Mouse (Mus musculus): ENCODE data around the gene Spen.
"Not testable (repeated sequence)": the region's sequence is repeated elsewhere in the genome, so short reads cannot be mapped to it uniquely, and the experiment has no call there.

Gene Spen

GRCm38 (mm10) chr4:141559131-141559897, 20.9 kb upstream of the Spen start:
- DNase-seq (ENCODE audit: low spot score in 2 of 2), result peak; percentile 78

DNA sequence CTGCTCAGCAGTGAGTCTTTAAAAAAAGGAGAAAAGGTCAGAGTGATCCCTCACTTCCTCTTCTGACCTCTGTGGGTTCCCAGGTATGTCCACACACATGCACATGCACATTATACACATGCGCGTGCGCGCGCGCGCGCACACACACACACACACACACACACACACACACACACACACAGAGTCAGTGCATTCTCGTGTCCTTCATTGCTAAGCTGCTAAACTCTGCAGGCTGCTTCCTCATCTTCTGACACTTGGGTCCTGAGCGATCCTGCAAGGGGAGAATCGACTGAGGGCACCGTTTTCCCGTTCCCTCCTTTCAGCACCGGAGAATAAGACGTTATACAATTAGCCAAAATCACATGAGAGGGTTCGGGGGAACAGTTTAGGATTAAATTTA, 20.3 kb upstream of the Spen start:
- DNase-seq (ENCODE audit: low spot score in 2 of 2), result peak; percentile 19 to 36

- not testable (repeated sequence) for DNase-seq (ENCODE audit: low spot score in 2 of 2)
These were observed 17.8 kb upstream of the Spen start for GRCm38 (mm10) chr4:141556163-141556562.

GRCm38 (mm10) chr4:141554255-141554865, 16.0 kb upstream of the Spen start:
- DNase-seq (ENCODE audit: low spot score in 2 of 2), result not testable (repeated sequence)

GRCm38 (mm10) chr4:141552484-141552883, 14.1 kb upstream of the Spen start:
- no peak for DNase-seq (ENCODE audit: low spot score in 2 of 2)

DNA sequence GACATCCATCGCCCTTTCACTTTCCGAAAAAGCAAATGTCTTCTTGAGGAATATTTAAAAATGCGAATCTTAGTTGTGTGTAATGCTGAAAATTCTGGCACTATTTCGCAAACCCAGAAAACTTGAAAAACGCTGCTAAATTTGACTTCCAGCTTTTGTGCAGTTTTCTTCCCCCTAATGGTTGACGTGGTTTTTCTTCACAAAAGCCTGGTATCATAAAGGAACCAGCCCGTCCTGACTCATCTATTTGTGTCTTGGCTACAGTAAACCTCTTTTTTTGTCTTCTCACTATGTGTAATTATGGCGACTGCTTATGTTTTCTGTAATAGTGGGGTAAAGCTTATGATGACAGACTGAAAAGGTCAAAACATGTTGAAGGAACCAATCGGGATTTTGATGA, 8.9 kb upstream of the Spen start:
- no peak for DNase-seq (ENCODE audit: low spot score in 2 of 2)

DNA sequence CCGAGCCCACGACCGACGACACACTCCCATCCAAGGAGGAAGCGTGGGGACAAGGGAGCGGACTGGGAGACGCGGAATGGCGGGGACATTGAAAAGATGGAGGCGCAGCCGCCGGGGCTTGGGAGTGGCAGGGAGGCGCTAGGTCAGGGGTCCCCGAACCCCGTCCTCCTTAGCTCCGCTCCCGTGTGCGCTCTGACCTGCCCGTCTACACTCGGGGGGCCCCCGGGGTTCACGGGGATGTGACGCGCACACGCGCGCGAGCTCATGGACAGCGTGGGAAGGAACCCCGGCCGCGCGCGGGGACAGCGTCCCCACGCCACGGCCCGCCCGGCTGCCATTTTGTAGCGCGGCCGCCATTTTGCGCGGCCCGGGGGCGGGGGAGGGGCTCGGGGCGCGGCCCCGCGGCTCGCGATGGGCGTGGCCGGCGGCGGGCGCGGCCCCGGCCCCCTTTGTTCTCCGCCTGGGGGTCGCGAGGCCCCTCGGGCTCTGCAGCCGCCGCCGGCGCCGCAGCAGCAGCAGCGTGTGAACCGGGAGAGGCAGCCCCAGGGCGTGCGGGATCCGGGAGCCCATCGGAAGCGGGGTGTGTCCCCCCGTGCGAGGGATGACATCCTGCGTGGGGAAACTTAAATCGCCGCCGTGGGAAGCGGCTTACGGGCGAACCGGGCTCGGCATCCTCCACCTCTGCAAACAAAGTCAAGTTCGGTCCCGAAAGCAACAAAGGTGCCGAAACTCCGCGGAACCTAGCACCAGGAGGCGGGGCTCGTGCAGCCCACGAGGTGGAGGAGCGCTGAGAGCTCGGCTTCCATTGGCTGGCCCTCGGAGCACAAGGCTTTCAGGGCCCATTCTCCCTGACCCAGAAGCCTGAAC, 8.2 kb upstream of the Spen start:
- peak; percentile 79 to 84 for DNase-seq (ENCODE audit: low spot score in 2 of 2)

DNA sequence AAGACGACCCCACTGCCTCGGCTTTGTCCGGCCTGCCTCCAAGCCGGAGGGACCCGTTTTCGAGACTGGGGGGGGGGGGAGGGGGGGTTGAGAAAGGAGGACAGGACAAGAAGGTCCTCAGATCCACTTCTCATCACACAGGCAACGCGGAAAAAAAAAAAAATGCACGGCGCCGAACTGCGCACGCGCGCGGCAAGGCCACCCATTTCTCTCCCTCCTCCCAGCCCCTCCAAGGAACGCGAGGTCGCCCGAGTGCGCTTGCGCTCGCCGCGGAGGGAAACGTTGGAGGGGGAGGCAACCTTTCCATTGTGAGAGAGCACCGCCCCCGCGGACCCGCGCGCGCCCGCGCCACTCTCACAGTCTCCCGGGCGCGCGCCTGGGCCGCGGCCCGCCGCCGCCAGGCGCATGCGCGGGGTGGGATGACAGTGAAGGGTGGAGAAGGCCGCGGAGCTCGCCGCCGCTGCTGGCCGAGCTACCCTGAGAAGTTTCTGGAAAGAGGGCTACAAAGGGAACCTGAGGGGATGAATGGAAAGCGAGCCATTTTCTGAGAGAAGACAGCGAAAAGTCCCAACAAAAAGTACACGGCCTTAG, 7.4 kb upstream of the Spen start:
- peak; percentile 100 for DNase-seq (ENCODE audit: low spot score in 2 of 2)

DNA sequence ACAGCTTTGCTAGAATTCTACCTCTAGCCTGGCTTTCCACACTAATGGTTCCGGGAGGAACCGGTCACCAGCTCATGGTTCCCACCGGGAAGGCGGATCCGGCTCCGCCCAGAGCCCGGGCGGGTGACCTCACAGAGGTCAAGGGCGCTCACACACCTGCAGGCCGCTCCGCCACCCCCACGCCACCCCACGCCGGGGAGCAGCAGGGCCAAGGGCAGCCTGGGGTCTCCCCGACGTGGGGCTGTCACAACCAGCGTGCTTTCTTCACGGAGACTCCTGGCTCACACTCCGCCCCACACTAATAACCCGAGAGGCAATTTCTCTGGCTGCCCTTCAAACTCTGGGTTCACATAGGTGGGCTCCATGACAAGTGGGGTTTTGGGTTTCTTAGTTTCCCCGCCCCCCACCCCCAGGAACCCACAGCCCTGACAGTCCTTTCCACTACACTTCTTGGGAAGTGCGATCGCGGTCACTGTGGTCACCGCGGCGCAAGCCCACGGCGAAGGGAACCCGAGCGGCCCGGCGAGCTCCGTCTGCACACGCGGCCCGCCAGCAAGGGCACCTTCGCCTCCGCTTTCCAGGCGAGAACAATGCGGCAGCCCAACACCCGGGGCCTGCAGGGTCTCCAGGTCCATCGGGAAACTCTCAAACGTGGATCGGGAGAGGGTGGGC, 6.8 kb upstream of the Spen start:
- DNase-seq (ENCODE audit: low spot score in 2 of 2), result peak; percentile 61 to 63

- DNase-seq (ENCODE audit: low spot score in 2 of 2), result no peak
These were observed 6.1 kb upstream of the Spen start for GRCm38 (mm10) chr4:141544536-141544935.

GRCm38 (mm10) chr4:141543593-141543992, 5.2 kb upstream of the Spen start:
- DNase-seq (ENCODE audit: low spot score in 2 of 2), result no peak

- DNase-seq (ENCODE audit: low spot score in 2 of 2), result no peak
These were observed 3.5 kb upstream of the Spen start for GRCm38 (mm10) chr4:141541851-141542250.

DNA sequence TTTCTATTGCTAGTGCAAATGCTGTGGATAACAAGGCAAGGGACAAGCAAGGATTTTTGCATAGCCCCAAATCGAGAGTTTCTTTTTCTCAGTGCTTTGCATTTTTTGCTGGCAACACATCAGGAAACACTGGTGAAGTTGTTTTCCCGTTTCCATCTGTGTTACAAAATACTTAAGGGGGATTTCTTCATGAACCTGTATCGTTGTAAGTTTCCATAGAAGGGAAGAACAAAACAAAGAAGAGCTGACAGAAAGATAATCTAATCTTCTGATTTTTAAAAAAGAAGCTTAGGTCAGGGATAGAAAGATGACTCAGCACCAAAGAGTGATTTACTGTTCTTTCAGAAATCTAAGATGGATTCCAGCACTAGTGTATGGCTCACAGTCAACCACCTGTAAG, 2.4 kb upstream of the Spen start:
- DNase-seq (ENCODE audit: low spot score in 2 of 2), result no peak

- no peak for DNase-seq (ENCODE audit: low spot score in 2 of 2)
These were observed 893 bp upstream of the Spen start for GRCm38 (mm10) chr4:141539213-141539767.

GRCm38 (mm10) chr4:141537706-141538407, 540 bp downstream of the Spen start:
- peak; percentile 56 to 63 for DNase-seq (ENCODE audit: low spot score in 2 of 2)

DNA sequence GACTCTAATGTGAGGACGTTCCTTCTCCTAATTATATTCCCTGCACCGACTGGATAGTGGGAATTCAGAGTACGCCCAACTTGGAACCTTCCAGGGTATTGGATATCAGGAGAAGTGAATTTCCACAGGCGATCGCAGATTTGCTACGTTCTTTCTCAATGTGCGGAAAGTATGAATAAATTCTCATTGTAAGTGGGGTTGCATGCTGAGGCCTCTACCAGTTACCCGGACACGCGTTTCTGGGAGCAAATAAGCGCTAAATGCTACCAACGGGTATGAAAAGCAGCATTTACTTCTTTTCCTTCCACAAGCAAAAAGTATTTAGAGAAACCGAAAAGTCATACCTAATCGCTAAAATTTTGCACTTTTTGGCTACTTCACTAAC, 1.2 kb downstream of the Spen start:
- DNase-seq (ENCODE audit: low spot score in 2 of 2), result no peak

GRCm38 (mm10) chr4:141536291-141537225, 1.8 kb downstream of the Spen start:
- DNase-seq (ENCODE audit: low spot score in 2 of 2), result peak; percentile 37 to 47

GRCm38 (mm10) chr4:141534947-141535680, 3.3 kb downstream of the Spen start:
- DNase-seq (ENCODE audit: low spot score in 2 of 2), result peak in 1 of 2 experiments; percentile 54

GRCm38 (mm10) chr4:141530979-141531378, 7.4 kb downstream of the Spen start:
- no peak for DNase-seq (ENCODE audit: low spot score in 2 of 2)
